Mouse (Mus musculus) midbrain, embryonic 12.5 days (tissue): ENCODE data around the gene Arpp21. TPM values are rescaled to one million over a fixed set of nuclear protein-coding genes. Genes with fewer than 3 reads are reported as not detected.
"Not testable (repeated sequence)": the region's sequence is repeated elsewhere in the genome, so short reads cannot be mapped to it uniquely, and the experiment has no call there.

ENCODE experiments used
- ATAC-seq: fragments of 200-750 bp; cut with Nextera tagmentation; 2 replicates; pipeline ENCODE4 v1.8.0; 2017; ENCODE audit warnings: low read depth, moderate TSS enrichment, moderate library complexity; ENCODE audit not compliant: low FRiP score
- H3K27ac ChIP-seq: fragments of 300-500 bp; sonication (generic); replicated peaks from 2 replicates; pipeline ENCODE4 v1.5.1; 2016; ENCODE audit warnings: mild to moderate bottlenecking
- H3K27me3 ChIP-seq: fragments of 300-500 bp; sonication (generic); 2 replicates; pipeline ENCODE4 v1.6.1; 2016; ENCODE audit warnings: mild to moderate bottlenecking
- H3K36me3 ChIP-seq: fragments of 300-500 bp; sonication (generic); 2 replicates; pipeline ENCODE4 v1.6.1; 2016
- H3K4me1 ChIP-seq: fragments of 300-500 bp; sonication (generic); 2 replicates; pipeline ENCODE4 v1.6.1; 2016
- H3K4me2 ChIP-seq: fragments of 300-500 bp; sonication (generic); replicated peaks from 2 replicates; pipeline ENCODE4 v1.6.1; 2016; ENCODE audit warnings: mild to moderate bottlenecking, moderate library complexity
- H3K4me3 ChIP-seq: fragments of 300-500 bp; sonication (generic); 2 replicates; pipeline ENCODE4 v1.5.1; 2016; ENCODE audit warnings: mild to moderate bottlenecking
- H3K9ac ChIP-seq: fragments of 300-500 bp; sonication (generic); replicated peaks from 2 replicates; pipeline ENCODE4 v1.6.1; 2016; ENCODE audit warnings: mild to moderate bottlenecking, moderate library complexity
- H3K9me3 ChIP-seq: fragments of 300-500 bp; sonication (generic); 2 replicates; pipeline ENCODE4 v1.6.1; 2016; ENCODE audit warnings: mild to moderate bottlenecking
- WGBS: fragments of 180-500 bp; shearing (Covaris S2); methylation state at CpG from one replicate; pipeline ENCODE4 v1.1.7; 2016; 5-methylcytosine and 5-hydroxymethylcytosine counted together
- microRNA-seq: library from miRNA; unstranded; fragments of <30 nt; microRNA quantifications from one replicate; pipeline ENCODE4, GENCODE M21; 2017
- polyA plus RNA-seq: library from polyadenylated mRNA; unstranded; fragments of >200 nt; fragmentation: Nextera tagmentation; extraction: Ambion mirVana; gene quantifications from 2 replicates; pipeline ENCODE4 v1.2.1, GENCODE M21; 2016

Arpp21 gene
- polyA plus RNA-seq, 1 experiment from 2014 or later, result 10.1 TPM

- Histone ChIP-seq H3K36me3 (no peaks in the 10 kb centered on the region), H3K4me2 (no peak overlapping the region), H3K9ac (no peak overlapping the region), H3K9me3 (no peaks in the 10 kb centered on the region), H3K4me3 (no peak overlapping the region), H3K27ac (no peak overlapping the region), H3K4me1 (peaks cover 4% of the 10 kb centered on the region; the same call in 1 of the 2 replicates), H3K27me3 (no peaks in the 10 kb centered on the region)
- 64% methylated on average over 9 of the region's 9 CpGs for WGBS
- no peak for ATAC-seq
These were observed 198.0 kb downstream of the Arpp21 start for GRCm38 (mm10) chr9:112037732-112038131.

GRCm38 (mm10) chr9:112033840-112034239, 201.9 kb downstream of the Arpp21 start:
- H3K9ac ChIP-seq, H3K27me3 ChIP-seq, H3K9me3 ChIP-seq, H3K4me1 ChIP-seq, H3K36me3 ChIP-seq, ATAC-seq, H3K27ac ChIP-seq, H3K4me2 ChIP-seq, H3K4me3 ChIP-seq: not testable (repeated sequence)
- 45% methylated on average over 3 of the region's 10 CpGs for WGBS

DNA sequence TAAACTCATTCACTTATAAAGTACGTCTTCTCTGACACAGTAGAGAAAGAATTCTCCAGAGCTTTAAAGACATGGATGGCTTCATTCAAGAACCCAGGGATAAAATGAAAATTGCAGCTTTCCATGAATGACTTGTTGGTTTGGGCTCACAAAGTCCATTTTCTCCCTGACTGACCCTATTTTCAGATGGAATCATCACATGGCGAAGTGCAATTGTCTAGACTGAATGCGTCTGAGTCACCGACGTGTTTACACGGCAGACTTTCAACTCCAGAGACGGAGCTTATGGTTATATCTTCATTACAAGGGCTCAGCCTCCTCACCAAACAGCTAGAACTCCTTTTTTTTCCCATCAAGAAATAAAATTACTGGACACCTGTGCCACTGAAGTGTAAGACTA, 203.6 kb downstream of the Arpp21 start:
- 50% methylated on average over 7 of the region's 7 CpGs for WGBS
- Histone ChIP-seq H3K36me3 (no peaks in the 10 kb centered on the region), H3K27ac (no peak overlapping the region), H3K4me2 (no peak overlapping the region), H3K4me3 (no peak overlapping the region), H3K9ac (no peak overlapping the region), H3K9me3 (no peaks in the 10 kb centered on the region), H3K27me3 (no peaks in the 10 kb centered on the region), H3K4me1 (no peaks in the 10 kb centered on the region)
- no peak for ATAC-seq

- H3K27ac ChIP-seq, result no peak overlapping the region
- no peaks in the 10 kb centered on the region for H3K27me3 ChIP-seq
- H3K9me3 ChIP-seq, result no peaks in the 10 kb centered on the region
- ATAC-seq, result no peak
- H3K36me3 ChIP-seq, result no peaks in the 10 kb centered on the region
- 93% methylated on average over 8 of the region's 8 CpGs for WGBS
- no peak overlapping the region for H3K4me2 ChIP-seq
- H3K4me3 ChIP-seq, result no peak overlapping the region
- no peak overlapping the region for H3K9ac ChIP-seq
- H3K4me1 ChIP-seq, result no peaks in the 10 kb centered on the region
These were observed 212.1 kb downstream of the Arpp21 start for GRCm38 (mm10) chr9:112023562-112024015.

- Histone ChIP-seq H3K4me1 (no peaks in the 10 kb centered on the region), H3K27ac (no peak overlapping the region), H3K4me2 (no peak overlapping the region), H3K9ac (no peak overlapping the region), H3K36me3 (no peaks in the 10 kb centered on the region), H3K4me3 (no peak overlapping the region), H3K9me3 (no peaks in the 10 kb centered on the region), H3K27me3 (no peaks in the 10 kb centered on the region)
- ATAC-seq, result no peak
- WGBS, result 90% methylated on average over 5 of the region's 5 CpGs
These were observed 212.6 kb downstream of the Arpp21 start for GRCm38 (mm10) chr9:112023111-112023510.

Small RNA genes lying within 50 kb of the gene (microRNA-seq; reads per million reads assigned to microRNA genes)
- gene Mir128-2, result 79.4 reads per million, percentile 48 among the genes with 10 or more reads in this experiment
